Mouse (Mus musculus): ENCODE results near the gene Rab3c. TPM values are rescaled to one million over a fixed set of nuclear protein-coding genes. Genes with fewer than 3 reads are reported as not detected.

Gene Rab3c
- polyA plus RNA-seq (2015; fragmentation: Nextera tagmentation; extraction: Ambion mirVana): 131 and 138 TPM in 2 replicates

DNA sequence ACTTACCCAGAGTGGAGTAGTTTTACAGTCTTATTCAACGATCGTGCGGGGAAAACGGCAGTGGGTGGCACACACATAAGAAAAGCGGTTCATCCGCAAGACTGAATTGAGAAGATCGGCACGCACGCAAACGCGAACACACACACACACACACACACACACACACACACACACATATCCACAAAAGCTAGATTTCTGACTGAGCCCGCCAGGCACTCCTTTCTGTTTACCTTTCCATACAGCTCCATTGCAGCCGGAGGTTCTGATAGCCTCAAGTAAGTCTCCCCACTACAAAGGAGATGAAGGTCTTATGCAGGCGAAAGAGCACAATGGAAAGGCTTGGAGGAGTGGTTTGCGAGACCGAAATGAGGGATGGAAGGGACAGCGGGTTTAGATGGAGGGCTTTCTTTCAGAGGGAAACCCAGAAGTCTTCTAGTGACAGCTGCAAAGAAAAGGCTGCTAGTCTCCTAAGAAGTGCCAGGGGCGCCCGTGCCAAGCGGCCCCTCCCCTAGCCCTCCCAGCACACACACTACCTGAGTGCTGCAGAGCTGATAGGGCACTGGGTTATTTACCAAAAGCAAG lies at the start of gene Rab3c:
Gene Rab3c, minus strand, starts transcription at position 434 of the 582 bp plus-strand sequence.

Other genes starting within 250 kb of the Rab3c start
- gene Gapt, start 76.2 kb upstream of the Rab3c start, polyA plus RNA-seq (2015; fragmentation: Nextera tagmentation; extraction: Ambion mirVana): not detected in 2 replicates
- 69.1 and 72.7 TPM in 2 replicates for gene Plk2, start 114.0 kb upstream of the Rab3c start, polyA plus RNA-seq (2015; fragmentation: Nextera tagmentation; extraction: Ambion mirVana)